Mouse (Mus musculus) C2C12 (cell line): ENCODE measurements around the gene Ddx17. TPM values are rescaled to one million over a fixed set of nuclear protein-coding genes. Genes with fewer than 3 reads are reported as not detected.
A peak's percentile ranks its signal among the peaks of the same experiment; 100 is the strongest.

Source experiments
- H3K27me3 ChIP-seq: one replicate; pipeline ENCODE4 v1.6.1; 2011; ENCODE audit not compliant: control insufficient read depth, insufficient read depth, insufficient read length
- H3K36me3 ChIP-seq: one replicate; pipeline ENCODE4 v1.6.1; 2011; ENCODE audit not compliant: control insufficient read depth, insufficient read depth
- H3K4me3 ChIP-seq: one replicate; pipeline ENCODE4 v1.5.1; 2011; ENCODE audit warnings: mild to moderate bottlenecking, control low read depth; ENCODE audit not compliant: poor library complexity, insufficient read depth, severe bottlenecking
- H3K79me2 ChIP-seq: one replicate; pipeline ENCODE4 v1.6.1; 2011; ENCODE audit not compliant: control insufficient read depth, insufficient read depth
- H3K79me3 ChIP-seq: one replicate; pipeline ENCODE4 v1.6.1; 2011; ENCODE audit warnings: low read depth, control low read depth
- H3ac ChIP-seq: one replicate; pipeline ENCODE3; 2011; ENCODE audit warnings: low read depth; ENCODE audit not compliant: control insufficient read depth, insufficient read length
- CEBPB ChIP-seq: IDR thresholded peaks from one replicate; pipeline ENCODE4 v1.6.1; 2011; ENCODE audit warnings: low read depth, mild to moderate bottlenecking, control low read depth, moderate library complexity
- CTCF ChIP-seq: IDR thresholded peaks from one replicate; pipeline ENCODE4 v1.5.1; 2011; ENCODE audit not compliant: control insufficient read depth, insufficient read depth, insufficient read length
- FOSL1 ChIP-seq: IDR thresholded peaks from one replicate; pipeline ENCODE4 v1.8.0; 2011; ENCODE audit warnings: mild to moderate bottlenecking, low read length; ENCODE audit not compliant: poor library complexity, insufficient read depth, severe bottlenecking
- MAX ChIP-seq: IDR thresholded peaks from one replicate; pipeline ENCODE4 v1.6.1; 2011; ENCODE audit warnings: mild to moderate bottlenecking, control low read depth
- MYOD1 ChIP-seq: IDR thresholded peaks from one replicate; pipeline ENCODE4 v1.6.1; 2011; ENCODE audit warnings: low read depth; ENCODE audit not compliant: control insufficient read depth, insufficient read length
- MYOG ChIP-seq: IDR thresholded peaks from one replicate; pipeline ENCODE4 v1.6.1; 2011; ENCODE audit not compliant: control insufficient read depth, insufficient read length; ENCODE audit errors: extremely low read depth
- USF1 ChIP-seq: IDR thresholded peaks from one replicate; pipeline ENCODE4 v1.6.1; 2011; ENCODE audit warnings: low read depth, mild to moderate bottlenecking, control low read depth, moderate library complexity
- polyA plus RNA-seq: library from polyadenylated mRNA; unstranded; fragments of >200 nt; fragmentation: generic; extraction: Trizol; gene quantifications from one replicate; pipeline ENCODE4 v1.2.1, GENCODE M21; 2012; ENCODE audit warnings: missing spikeins

Ddx17 gene
- polyA plus RNA-seq, 1 experiment, result 84.9 TPM

DNA sequence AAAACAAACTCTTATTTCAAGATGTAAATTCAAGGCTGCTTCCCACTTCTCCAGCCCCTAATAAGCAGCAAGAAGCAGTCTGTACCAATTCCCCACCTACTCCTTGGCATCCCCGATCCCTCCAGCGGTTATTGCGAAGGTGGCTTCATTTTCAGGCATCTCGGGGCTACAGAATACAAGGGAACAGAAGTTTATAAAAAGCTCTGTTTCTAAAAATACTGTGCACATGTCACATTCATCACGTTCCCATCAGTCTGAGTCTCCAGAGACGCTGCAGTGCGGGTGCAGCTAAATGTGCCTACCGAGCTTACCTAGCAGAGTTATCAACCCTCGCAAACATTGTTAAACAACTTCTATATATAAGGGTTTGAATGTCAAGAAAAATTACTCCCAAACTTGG is 15.9 kb upstream of the Ddx17 start:
- Histone ChIP-seq H3K79me2 (no peaks in the 10 kb centered on the region), H3K36me3 (no peaks in the 10 kb centered on the region), H3ac (no peak overlapping the region), H3K27me3 (peaks cover 41% of the 10 kb centered on the region), H3K79me3 (no peaks in the 10 kb centered on the region), H3K4me3 (no peak overlapping the region)
- no peak for TF ChIP-seq MAX
- no peak for TF ChIP-seq FOSL1
- no peak for TF ChIP-seq MYOG
- no peak for TF ChIP-seq USF1
- no peak for TF ChIP-seq CEBPB
- no peak for TF ChIP-seq CTCF
- no peak for TF ChIP-seq MYOD1

DNA sequence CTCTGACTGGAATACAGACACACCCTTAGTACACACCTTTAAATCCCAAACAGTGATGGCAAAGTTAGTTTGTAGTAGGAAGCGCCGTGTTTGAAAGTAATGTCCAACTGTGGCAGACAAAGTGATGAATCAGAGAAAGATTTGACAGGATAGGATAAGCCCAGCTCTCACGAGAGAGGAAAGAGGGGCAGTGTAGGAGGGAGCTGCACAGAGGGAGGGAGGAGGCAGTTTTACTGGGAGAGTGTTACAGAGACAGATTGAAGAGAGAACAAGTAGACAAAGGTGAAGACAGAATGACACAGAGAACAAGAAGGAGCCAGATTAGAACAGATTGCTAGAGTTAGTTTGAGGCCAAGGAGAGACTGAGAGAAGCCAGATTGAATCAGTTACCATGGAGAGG is 13.1 kb upstream of the Ddx17 start:
- TF ChIP-seq MAX (no peak), CEBPB (no peak), USF1 (no peak)
- Histone ChIP-seq H3ac (no peak overlapping the region), H3K27me3 (peaks cover 46% of the 10 kb centered on the region), H3K79me3 (no peaks in the 10 kb centered on the region), H3K4me3 (no peak overlapping the region), H3K79me2 (no peaks in the 10 kb centered on the region), H3K36me3 (no peaks in the 10 kb centered on the region)

DNA sequence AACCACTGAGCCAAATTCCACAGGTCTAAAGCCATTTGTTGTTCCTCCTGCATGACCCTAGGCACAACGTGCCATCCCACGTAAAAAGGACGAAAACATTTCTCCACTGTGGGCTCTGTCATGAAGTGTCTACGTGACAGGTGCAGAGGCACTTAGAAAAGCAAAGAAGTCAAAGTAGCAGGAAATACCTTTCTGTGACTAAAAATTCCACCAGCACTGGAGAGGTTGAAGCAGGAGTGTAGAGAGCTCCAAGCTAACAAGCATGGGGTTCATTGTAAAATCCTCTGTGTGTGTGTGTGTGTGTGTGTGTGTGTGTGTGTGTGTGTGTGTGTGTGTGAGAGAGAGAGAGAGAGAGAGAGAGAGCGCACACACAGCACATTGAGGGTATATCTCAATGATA is 6.0 kb upstream of the Ddx17 start:
- no peaks in the 10 kb centered on the region for H3K79me3 ChIP-seq
- H3K36me3 ChIP-seq, result no peaks in the 10 kb centered on the region
- H3K27me3 ChIP-seq, result peaks cover 29% of the 10 kb centered on the region
- TF ChIP-seq USF1 (no peak), MYOG (no peak), CEBPB (no peak), CTCF (no peak), MYOD1 (no peak), MAX (no peak), FOSL1 (no peak)
- no peak overlapping the region for H3ac ChIP-seq
- H3K4me3 ChIP-seq, result no peak overlapping the region
- no peaks in the 10 kb centered on the region for H3K79me2 ChIP-seq

DNA sequence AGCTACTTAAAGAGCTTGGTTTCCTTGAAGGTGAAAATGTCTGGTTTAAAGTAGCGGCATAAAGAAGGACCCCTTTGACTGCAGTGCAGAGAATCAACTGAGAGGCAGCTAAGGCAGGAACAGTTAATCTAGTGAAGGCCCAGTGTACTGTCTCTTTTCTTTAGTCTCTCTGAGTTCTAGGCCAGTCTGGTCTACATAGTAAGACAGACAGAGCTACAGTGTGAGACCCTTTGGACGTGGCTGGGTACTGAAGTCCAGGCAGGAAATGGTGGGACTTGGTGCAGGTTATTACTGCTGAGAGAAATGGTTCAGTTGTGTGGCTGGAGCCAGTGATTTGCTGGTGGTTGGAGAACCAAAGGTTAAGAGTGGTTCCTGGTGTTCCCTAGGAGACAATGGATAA is 1.7 kb upstream of the Ddx17 start:
- Histone ChIP-seq H3K36me3 (peaks cover 17% of the 10 kb centered on the region), H3K4me3 (no peak overlapping the region), H3ac (no peak overlapping the region), H3K79me2 (peaks cover 32% of the 10 kb centered on the region), H3K79me3 (peaks cover 27% of the 10 kb centered on the region), H3K27me3 (peaks cover 14% of the 10 kb centered on the region)
- no peak for TF ChIP-seq CTCF
- no peak for TF ChIP-seq MYOD1
- no peak for TF ChIP-seq USF1
- TF ChIP-seq FOSL1, result no peak
- no peak for TF ChIP-seq MYOG
- no peak for TF ChIP-seq CEBPB
- no peak for TF ChIP-seq MAX

DNA sequence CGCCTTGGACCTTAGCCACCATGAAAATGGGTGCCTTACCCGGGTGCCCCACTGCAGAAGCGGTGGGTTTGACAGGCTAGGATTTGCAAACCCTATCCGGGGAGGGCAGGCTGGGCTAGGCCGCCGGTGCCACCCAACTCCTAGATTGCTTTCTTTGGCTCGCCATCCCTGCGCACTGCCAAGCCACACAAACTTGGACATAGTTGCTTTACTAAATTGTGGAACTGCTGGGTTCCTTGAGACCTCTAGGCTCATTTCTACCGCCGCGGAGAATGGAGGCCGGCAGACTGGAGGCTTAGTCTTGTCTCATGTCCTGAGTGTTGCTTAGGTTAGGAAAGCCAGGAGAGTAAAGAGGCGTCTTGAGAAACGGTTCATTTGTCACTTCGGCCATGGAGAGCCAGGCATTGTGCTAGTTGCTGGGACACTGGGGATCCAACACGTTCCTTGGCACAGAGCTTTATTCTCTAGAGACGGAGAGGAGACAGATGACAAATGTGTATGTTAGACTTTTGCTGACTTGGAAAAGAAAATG is 814 bp upstream of the Ddx17 start:
- H3K4me3 ChIP-seq, result no peak overlapping the region
- H3ac ChIP-seq, result no peak overlapping the region
- H3K79me3 ChIP-seq, result peaks cover 35% of the 10 kb centered on the region
- TF ChIP-seq MYOD1 (no peak), MAX (no peak)
- H3K36me3 ChIP-seq, result peaks cover 25% of the 10 kb centered on the region
- H3K79me2 ChIP-seq, result peaks cover 41% of the 10 kb centered on the region
- H3K27me3 ChIP-seq, result peaks cover 9% of the 10 kb centered on the region

DNA sequence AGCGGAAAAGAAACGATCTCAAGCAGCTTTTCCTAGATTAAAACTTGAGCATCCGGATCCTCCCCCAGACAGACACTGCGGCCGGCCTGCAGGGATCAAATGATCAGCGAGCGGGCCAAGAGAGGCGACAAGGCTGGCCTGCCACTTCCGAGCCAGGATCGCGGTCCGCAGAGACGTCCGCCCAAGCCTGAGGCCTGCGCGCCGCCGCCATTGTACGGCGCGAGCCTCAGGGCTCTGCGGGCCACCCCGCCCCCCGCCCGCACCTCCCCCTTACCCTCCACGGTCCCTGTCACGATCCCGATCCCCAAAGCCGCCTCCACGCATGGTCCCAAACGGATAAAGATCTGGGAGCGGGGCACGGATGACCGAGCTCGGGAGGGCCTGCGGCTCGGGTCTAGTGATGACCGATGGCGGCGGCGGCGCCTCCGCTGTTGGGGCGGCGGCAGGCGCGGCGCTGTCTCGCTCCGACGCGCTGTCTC is 581 bp downstream of the Ddx17 start:
- Histone ChIP-seq H3K79me3 (peaks cover 45% of the 10 kb centered on the region), H3K27me3 (peaks cover 3% of the 10 kb centered on the region), H3K36me3 (peaks cover 38% of the 10 kb centered on the region), H3ac (peak overlapping the region; percentile 95), H3K4me3 (peak overlapping the region; percentile 94), H3K79me2 (peaks cover 55% of the 10 kb centered on the region)
- no peak for TF ChIP-seq MYOG
- peak; percentile 5 for TF ChIP-seq CTCF
